Mouse (Mus musculus) urinary bladder, postnatal 10 days (tissue): ENCODE data around the gene Mn1.

ENCODE experiments used
- DNase-seq: peaks from one replicate; pipeline ENCODE4 v3.0.0; 2022; ENCODE audit warnings: low spot score

The Mn1 gene

DNA sequence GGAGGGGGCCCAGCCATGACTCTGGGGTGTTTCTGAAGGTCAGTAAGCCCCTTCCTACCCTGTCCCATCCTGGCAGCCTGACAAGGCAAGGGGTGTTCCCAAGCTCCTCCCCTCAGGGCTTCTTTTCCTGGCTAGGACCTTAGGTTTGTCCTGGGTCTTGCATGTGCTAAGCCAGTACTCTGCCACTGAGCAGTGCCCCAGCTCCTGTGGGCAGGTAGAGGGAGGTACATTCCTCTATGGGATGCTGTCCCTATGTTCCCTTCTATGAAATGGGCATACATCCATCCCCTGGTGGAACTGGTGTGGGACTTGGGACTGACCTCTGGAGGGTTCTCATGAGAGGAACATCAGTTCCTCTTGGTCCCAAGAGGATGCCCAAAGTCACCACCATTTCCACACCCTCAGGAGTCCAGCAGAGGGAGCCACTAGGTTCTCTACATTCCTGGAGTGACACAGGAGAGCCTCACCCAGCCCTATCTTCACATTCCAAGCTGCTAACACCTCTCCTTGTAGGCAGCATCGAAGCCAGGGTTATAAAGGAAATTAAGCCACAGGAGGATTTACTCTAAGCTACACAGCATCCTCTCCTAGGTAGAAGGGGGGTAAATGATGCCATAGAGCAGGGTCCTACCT lies 7.6 kb upstream of the Mn1 start:
- no peak for DNase-seq

DNA sequence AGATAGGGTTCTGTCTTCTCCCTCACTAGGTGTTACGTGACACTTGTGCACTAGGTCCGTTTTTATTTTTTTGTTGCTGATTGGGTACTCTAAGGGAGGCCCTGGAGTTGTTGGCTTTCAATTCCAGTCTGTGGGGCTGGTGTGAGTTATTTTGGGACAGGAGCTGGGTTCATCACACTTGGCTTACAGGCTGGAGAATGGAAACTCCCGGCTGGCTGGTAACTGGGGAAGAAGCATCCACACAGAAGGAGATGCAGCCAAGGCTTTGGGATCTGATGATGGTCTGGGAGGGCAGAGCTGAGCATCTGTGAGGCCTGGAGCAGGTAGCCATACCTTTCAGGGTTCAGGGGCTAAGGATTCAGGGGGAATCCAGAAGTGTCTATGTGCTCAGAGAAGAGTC lies 6.5 kb upstream of the Mn1 start:
- DNase-seq: no peak

DNA sequence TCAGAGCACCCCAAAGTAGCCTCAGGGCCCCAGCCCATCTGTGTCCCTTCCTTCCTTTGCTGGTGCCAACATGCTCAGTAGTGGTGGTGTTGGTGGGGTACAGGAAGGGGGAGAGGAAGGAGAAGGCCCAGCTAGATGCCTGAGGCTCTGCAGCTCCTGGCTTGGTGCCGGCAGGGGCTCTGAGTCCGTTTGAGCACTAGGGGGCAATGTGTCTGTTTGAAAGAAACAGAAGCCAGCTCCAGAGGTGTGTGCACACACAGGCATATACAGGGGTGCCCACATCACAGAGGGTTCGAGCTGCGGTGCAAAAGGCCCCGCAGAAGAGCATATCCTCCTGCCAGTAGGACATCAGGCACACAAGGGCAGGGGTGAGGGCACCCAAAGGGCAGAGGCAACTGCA lies 3.0 kb upstream of the Mn1 start:
- DNase-seq: no peak

DNA sequence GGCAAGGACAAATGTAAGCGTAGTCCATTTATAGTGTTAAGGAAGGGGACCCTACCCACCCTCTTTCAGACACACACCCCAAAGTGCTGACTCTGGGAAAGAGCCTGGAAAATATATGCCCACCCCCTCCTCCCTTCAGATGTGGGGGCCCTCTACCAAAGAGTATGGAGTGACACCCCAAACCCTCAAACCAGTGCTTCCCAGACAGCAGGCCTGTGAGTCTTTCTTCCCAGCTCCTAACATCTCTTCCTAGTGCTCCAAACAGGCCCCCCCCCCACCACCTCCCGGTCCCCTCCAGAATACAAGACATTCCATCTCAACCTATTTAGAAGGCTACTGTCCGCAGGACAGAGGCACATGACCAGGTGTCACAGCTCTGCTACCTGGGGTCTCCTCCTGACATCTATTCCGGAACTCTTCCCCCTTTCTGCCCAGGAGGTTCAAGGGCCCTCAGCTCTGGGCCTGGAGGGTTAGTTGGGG lies 2.4 kb upstream of the Mn1 start:
- DNase-seq: no peak

DNA sequence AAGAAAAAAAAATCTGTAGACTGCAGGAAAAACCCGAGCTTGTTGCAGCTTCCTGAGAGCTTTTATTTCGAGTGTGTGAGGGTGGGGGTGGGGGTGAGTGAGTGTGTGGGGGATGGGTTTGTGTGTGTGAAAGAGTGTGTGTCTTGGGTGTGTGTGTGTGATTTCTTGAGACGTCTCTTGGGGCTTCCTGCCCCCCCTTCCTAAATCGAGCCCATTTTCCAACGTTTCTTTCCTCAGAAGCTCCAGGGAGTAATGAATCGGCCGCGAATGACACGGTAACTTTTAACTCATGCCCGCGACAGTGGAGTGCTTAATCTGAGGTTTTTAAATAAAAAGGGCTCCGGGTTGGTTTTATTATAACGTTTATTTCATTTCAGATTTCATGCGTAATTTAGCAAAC lies 1.6 kb upstream of the Mn1 start:
- no peak for DNase-seq

DNA sequence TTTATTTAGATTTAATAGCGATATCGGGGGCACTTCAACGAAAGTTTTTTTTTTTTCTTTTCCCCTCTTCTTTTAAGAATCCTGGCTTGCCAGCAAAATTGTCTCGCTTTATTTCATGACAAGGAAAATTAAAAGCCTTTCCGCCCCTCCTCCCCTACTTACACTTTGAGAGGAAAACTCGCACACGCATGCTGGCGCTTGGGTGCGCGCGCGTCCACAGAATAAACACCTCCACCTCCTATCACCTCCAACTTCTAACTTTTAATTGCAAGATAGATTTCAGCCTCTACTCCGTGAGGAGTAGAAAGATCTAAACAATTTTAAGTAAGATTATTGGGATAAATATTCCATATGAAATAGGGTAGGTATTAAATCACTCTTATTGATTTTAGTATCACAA lies 1.1 kb upstream of the Mn1 start:
- DNase-seq: no peak

DNA sequence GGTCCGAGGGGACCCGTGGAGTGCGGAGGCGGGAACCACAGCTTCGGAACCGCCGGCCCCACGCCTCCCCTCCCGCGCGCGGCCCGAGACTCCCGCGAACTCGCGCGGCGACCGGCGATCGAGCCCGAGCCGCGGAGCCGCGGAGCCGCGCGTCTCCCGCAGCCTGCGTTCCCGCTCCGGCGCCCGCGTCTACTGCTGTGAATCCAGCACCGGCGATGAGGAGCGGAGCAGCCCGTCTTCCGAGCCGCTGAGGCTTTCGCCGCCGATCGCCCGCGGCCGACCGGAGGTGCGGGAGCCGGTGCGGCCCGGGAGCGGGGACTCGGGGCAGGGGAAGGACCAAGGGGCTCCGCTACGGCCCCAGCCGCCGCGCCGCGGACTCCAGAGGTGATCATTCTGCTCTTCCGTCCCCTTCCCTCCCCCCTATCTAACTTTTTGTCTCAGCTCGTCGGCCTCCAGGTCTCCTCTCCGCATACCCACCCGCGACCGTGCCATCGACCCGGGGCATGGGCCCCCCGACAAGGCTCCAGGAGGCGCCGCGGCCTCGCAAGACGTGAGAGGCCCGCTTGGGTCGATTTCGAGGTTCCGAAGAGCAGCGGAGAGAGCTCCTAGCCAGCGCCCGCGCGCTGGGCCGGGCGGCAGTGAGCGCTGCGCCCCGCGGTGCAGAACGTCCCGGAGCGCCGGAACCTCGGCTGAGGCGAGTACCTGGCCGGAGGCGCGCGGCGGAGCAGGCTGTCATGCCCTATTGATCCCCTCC lies 393 bp downstream of the Mn1 start:
- DNase-seq: no peak

DNA sequence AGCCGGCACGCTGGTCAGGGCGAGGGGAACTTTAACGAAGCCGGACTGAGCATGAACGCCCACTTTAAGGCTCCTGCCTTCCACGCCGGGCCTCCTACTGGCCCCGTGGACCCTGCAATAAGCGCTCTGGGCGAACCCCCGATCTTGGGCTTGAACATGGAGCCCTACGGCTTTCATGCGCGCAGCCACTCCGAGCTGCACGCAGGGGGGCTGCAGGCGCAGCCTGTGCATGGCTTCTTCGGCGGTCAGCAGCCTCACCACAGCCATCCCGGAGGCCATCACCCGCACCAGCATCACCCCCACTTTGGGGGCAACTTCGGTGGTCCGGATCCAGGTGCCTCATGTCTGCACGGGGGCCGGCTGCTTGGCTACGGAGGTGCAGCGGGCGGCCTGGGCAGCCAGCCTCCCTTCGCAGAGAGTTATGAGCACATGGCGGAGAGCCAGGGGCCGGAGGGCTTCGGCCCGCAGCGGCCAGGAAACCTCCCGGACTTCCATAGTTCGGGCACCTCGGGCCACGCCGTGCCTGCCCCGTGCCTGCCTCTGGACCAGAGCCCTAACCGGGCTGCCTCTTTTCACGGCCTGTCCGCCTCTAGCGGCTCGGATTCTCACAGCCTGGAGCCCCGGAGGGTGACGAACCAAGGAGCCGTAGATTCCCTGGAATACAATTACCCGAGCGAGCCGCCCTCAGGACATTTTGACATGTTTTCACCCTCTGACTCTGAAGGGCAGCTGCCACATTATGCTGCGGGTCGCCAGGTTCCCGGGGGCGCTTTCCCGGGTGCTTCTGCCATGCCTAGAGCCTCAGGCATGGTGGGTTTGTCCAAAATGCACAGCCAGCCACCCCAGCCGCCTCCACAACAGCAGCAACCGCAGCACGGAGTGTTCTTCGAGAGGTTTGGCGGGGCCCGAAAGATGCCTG lies 1.3 kb downstream of the Mn1 start:
- no peak for DNase-seq

DNA sequence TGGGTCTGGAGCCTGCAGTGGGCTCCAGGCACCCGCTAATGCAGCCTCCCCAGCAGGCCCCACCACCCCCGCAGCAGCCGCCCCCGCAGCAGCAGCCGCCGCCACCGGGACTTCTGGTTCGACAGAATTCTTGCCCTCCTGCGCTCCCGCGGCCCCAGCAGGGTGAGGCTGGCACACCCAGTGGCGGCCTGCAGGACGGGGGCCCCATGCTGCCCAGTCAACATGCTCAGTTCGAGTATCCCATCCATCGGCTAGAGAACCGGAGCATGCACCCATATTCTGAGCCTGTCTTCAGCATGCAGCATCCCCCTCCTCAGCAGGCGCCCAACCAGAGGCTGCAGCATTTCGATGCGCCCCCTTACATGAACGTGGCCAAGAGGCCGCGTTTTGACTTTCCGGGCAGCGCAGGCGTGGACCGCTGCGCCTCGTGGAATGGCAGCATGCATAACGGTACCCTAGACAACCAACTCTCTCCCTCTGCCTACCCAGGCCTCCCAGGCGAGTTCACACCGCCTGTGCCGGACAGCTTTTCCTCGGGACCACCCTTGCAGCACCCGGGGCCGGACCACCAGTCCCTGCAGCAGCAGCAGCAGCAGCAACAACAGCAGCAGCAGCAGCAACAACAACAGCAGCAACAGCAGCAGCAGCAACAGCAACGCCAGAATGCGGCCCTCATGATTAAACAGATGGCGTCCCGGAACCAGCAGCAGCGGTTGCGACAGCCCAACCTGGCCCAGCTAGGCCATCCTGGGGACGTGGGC lies 2.1 kb downstream of the Mn1 start:
- DNase-seq: no peak

DNA sequence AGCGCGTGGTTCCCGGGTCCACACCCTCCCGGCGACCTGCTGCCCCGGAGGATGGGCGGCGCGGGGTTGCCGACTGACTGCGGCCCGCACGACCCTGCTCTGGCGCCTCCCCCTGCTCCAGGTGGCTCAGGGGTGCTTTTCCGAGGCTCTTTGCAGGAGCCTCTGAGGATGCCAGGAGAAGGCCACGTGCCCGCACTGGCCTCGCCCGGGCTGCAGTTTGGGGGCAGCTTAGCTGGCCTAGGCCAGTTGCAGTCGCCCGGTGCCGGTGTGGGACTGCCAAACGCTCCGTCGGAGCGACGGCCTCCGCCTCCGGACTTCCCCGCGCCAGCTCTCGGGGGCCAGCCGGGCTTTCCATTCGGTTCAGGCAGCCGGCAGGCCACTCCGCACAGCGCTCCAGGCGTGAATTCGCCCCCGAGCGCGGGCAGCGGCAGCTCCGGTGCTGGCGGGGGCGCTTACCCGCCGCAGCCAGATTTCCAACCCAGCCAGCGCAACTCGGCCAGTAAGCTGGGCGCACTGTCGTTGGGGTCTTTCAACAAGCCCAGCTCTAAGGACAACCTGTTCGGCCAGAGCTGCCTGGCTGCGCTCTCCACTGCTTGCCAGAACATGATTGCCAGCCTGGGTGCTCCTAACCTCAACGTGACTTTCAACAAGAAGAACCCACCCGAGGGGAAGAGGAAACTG lies 3.0 kb downstream of the Mn1 start:
- no peak for DNase-seq

DNA sequence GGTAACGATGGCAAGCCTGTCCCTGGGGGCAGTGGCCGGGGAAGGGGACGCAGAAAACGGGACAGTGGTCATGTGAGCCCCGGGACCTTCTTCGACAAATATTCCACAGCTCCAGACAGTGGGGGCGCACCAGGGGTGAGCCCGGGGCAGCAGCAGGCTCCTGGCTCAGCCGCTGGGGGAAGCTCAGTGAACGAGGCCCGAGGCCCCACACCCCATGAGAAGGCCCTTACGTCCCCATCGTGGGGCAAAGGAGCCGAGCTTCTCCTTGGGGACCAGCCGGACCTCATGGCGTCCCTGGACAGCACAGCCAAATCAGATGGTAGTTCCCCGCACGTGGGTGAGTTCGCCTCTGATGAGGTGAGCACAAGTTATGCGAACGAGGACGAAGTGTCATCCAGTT lies 3.7 kb downstream of the Mn1 start:
- DNase-seq: no peak

DNA sequence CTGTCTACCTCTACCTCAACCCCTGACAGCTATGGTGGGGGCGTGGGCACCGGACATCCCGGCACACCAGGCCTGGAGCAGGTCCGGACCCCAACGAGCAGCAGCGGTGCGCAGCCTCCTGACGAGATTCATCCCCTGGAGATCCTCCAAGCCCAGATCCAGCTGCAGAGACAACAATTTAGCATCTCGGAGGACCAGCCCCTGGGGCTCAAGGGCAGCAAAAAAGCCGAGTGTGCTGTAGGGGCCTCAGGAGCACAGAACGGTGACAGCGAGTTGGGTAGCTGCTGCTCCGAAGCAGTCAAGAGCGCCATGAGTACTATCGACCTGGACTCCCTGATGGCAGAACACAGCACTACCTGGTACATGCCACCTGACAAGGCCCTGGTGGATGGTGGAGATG lies 4.3 kb downstream of the Mn1 start:
- DNase-seq: no peak

DNA sequence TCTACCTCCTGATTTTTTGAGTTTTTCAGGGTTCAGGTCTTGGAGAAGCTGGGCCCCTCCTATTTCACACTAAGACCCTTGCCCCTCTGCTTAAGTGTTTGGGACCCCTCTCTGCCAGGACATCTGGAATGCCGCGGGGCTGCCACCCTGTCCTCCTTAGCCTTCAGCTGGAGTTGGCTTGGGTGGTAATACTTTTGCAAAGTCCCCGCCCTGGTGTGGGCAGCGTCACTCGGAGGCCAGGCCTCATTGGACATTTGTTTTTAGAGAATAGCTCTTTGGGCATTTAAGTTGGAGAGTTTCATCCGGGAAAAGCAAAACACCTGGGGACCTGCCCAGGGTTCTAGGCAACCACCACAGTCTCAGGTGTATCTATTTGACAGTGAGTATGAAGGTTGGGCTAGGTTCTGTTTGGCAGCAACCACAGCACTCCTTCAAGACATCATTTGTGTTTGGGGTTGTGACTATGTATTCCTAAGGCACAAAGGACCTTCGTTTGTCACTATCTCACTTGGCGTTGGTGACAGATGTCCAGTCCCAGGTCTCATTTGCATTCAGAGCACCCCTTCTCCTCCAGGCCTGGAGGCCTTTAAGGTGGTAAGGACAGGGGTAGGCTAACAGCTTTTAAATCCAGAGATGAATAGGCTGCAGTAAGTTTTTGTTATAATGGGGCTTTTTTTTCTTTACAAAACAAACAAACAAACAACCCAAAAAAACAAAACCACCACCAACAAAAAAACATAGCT lies 5.1 kb downstream of the Mn1 start:
- no peak for DNase-seq

DNA sequence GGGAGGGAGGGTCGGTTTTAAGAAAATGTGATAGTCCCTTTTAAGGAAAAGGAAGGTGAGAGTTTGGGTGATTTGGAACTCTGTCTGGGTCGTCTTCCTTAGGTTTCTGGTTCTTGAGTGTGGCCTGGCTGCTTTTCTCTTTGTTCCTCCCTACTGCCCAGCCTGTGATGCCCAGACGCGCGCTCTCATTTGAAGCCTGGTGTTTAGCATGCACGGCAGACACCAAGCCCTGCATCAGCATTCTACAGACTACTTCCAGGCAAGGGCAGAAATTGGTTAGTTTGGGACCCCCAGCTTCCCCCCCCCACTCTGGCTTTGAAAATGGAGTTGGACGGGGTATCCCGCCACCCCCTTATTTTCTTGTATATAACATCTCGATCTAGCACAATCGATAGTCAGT lies 5.8 kb downstream of the Mn1 start:
- DNase-seq: no peak

DNA sequence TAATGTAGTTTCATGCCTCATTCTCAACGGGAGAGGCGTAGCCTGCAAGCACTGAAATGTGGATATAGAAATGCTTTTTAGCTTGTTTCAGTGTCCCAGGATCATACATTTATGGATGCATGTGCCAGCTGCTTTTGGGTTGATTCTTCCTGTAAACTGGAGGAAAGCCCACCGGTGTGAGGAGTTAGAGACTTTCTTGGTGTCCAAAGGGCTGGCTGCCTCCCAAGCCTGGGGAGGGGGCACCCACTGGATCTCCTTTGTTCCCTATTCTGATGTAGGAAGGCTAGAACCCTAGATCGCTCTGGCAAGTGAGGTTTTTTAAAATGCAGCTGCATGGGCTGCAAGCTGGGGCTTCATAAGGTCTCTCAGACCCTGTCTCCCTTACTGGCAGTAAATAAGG lies 6.5 kb downstream of the Mn1 start:
- DNase-seq: no peak

DNA sequence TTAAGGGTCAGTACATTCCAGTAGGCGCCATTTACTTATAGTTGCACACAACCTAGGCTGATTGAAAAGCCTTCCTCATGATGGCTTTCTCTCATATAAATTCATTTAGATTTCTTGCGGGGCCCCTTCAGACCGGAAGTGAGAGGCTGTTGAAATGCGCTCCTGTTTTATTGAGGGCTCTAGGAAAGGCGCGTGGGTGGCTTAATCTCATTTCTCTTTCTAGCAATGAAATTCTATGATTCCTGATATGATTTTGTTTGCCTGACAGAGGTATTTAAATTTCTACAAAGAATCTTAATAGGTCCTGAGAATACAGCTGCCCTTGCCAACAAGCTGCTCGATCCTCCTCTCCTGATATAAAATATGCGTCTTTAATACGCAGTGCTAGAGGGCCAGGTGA lies 8.7 kb downstream of the Mn1 start:
- DNase-seq: no peak

DNA sequence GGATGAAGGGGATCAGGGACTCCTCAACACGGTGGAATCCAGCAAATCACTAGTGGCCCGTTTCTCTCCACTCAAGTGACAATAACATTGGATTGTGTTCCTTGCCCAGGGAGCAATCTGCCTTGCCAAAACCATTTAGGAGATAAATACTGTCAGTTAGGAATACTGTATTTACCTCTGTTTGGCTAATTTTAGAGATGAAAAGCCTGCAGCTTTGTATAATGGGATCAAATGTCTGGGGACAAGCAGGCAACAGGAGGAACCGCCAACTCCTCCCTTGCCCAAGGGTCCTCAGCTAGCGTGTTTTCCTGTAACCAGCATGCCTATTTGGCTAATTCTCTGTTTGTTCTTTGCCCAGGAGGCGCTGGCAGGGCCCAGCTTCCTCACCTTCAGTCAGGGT lies 9.1 kb downstream of the Mn1 start:
- DNase-seq: no peak

DNA sequence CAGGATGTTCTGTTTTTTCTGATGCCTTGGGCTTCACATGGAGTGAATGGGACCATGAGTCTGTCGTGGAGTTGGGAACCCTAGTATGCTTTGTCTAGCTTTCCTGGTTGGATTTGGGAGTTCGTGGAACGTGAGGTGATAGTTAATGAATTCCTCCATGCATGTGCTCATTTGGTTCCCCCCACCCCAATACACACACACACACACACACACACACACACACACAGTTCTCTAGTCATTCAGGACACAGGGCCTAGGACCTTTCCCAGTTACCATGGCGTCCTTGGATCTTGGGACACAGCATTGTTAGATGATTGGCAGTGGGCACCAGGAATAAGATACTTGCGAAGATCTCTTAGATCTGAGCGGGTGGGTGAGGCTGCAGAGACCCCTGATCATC lies 11.7 kb downstream of the Mn1 start:
- DNase-seq: no peak

DNA sequence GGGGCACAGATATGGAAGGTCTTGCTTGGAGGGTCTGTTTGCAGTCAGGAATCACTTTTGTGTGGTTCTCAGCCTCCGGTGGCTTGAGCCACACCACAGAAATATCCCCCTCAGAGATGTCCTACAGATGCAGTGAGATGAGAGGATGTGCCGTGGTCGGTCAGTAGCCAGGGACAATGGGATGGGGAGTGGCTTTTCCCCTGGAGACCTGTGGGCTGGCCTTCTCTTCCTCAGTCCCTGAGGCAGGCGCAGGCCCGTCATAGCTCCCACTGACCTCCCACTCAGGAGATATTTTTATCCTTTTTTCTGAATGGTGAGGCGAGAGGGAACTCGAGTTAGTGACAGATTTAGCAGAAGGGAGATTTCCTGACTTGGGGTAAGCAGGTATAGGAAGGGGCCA lies 12.6 kb downstream of the Mn1 start:
- no peak for DNase-seq

DNA sequence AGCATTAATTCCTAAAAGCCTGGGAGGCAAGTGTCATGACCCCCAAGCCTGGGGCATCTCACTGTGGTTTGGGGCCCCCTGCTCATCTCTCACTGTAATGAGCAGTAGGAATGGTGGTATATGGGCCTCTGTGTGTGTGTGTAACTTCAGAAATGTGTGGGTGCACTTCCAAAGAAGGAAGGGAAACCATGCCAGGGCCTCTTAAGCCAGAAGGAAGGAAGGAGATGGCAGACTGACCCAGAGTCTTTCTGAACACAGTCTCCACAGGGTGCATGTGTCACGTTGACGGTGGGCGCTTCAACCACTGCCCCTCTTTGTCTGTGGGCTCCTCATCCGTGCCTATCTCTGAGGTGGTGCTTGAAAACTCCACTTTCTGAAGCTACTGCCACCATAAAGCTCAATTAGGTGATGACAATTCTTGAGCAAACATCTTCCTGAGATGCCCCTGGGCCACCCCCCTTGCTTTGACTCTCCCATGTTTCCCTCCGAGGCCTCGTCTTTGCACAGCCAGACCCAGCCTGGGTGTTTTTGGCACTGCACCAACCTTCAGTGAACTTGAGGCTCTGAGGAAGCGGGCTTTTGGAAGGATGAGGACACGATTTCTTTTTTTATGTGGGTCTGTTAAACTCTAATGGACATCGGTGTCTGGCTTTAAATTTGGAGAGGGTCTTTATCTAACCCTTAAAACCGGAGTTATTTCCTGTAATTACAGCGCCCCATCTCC lies 14.0 kb downstream of the Mn1 start:
- DNase-seq: no peak
